Mouse (Mus musculus) limb, embryonic 10.5 days (tissue): ENCODE data around the gene Tmem212. TPM values are rescaled to one million over a fixed set of nuclear protein-coding genes. Genes with fewer than 3 reads are reported as not detected.

Experiments
- DNase-seq: peaks from one replicate; pipeline ENCODE4 v3.0.0-alpha.2; 2017; ENCODE audit warnings: low spot score
- H3K27ac ChIP-seq: fragments of 300-500 bp; sonication (generic); 2 replicates; pipeline ENCODE4 v1.5.1; 2016; ENCODE audit warnings: mild to moderate bottlenecking
- H3K27me3 ChIP-seq: fragments of 300-500 bp; sonication (generic); 2 replicates; pipeline ENCODE4 v1.6.1; 2016; ENCODE audit warnings: low read depth, mild to moderate bottlenecking; ENCODE audit not compliant: poor library complexity, severe bottlenecking
- H3K36me3 ChIP-seq: fragments of 300-500 bp; sonication (generic); 2 replicates; pipeline ENCODE4 v1.6.1; 2016; ENCODE audit warnings: mild to moderate bottlenecking, moderate library complexity
- H3K4me1 ChIP-seq: fragments of 300-500 bp; sonication (generic); 2 replicates; pipeline ENCODE4 v1.6.1; 2016
- H3K4me3 ChIP-seq: fragments of 300-500 bp; sonication (generic); 2 replicates; pipeline ENCODE4 v1.5.1; 2016; ENCODE audit warnings: mild to moderate bottlenecking, moderate library complexity
- H3K9me3 ChIP-seq: fragments of 300-500 bp; sonication (generic); replicated peaks from 2 replicates; pipeline ENCODE4 v1.6.1; 2016; ENCODE audit warnings: mild to moderate bottlenecking
- WGBS: fragments of 180-500 bp; shearing (Covaris S2); methylation state at CpG from one replicate; pipeline ENCODE4 v1.1.7; 2016; 5-methylcytosine and 5-hydroxymethylcytosine counted together
- polyA plus RNA-seq: library from polyadenylated mRNA; unstranded; fragments of >200 nt; fragmentation: Nextera tagmentation; extraction: Ambion mirVana; gene quantifications from 2 replicates; pipeline ENCODE4 v1.2.1, GENCODE M21; 2016

Tmem212 gene
- polyA plus RNA-seq, 1 experiment from 2014 or later: not detected

DNA sequence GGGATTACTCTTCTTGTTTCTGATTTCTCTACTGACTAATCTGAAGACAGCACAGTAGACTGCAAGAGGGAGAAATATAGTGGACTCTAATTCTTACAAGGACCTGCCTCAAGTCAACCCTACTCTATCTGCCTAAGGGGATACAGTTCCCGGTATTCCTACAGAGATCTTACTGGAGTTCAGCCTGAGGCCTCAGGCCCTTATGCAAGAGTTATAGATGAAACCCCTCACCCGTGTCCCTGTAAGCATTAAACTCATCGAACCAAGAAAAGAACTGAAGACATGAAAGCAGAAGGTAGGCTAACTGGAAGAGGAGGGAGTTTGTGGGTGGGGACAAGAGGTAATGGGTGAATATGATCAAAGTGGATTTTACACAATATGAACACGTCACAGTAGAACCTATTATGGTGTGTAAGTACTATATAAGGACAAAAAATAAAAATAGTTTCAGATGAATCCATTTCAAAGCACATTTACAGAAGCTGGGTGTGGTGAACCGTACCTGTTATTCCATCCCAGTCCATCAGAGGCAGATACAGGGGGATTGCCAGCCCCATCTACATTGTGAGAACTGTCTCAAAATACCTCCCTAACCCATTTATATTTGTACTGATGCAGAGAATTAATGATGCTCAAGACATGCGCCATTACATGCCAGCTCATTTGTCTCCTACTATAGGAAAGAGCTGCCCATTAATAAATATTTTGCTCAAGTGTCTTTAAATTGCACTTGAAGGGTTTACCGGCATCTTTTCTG, 17.1 kb downstream of the Tmem212 start:
- Histone ChIP-seq H3K4me1 (no peaks in the 10 kb centered on the region), H3K4me3 (no peak overlapping the region), H3K36me3 (no peaks in the 10 kb centered on the region), H3K27ac (no peak overlapping the region), H3K9me3 (no peaks in the 10 kb centered on the region), H3K27me3 (no peaks in the 10 kb centered on the region)
- DNase-seq: no peak
- WGBS: 92% methylated on average over 7 of the region's 7 CpGs

DNA sequence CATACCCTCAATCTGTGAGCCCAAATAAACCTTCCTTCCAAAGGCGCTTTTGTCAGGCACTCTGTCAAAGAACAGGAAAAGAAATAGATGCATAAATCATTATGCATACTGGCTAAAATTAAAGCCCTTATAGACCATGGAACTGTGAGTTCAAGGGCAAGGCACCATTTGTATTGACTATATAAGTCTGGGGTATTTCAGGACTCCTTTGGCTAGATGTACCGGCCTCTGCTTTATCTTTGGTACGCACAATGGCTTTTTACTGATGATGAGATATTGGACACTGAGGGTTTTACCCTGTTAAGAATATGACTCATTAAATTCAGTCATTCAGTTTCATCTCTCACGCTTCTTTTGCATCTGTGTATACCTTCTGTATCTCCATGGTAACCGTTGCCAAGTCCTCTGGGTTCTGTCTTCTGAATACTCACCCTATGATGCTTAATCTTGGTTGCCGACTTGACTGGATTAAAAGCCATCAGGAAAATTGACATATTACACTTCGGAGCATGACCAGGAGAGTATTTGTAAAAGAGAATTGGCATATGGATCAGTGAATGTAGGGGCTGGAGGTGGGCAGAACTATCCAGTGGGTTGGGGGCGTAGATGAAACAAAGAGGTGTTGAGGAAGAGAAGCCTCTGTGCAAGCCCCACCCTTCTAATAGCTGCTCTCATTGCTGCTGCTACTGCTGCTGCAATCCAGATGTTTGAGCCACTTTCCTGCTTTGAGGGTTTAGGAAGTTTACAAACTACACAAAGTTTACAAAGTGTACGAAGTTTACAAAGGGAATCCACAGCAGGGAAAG, 22.7 kb downstream of the Tmem212 start:
- Histone ChIP-seq H3K36me3 (no peaks in the 10 kb centered on the region), H3K4me1 (no peaks in the 10 kb centered on the region), H3K27ac (no peak overlapping the region), H3K9me3 (no peaks in the 10 kb centered on the region), H3K27me3 (no peaks in the 10 kb centered on the region), H3K4me3 (no peak overlapping the region)
- WGBS: 82% methylated on average over 9 of the region's 9 CpGs
- peak; percentile 10 for DNase-seq

DNA sequence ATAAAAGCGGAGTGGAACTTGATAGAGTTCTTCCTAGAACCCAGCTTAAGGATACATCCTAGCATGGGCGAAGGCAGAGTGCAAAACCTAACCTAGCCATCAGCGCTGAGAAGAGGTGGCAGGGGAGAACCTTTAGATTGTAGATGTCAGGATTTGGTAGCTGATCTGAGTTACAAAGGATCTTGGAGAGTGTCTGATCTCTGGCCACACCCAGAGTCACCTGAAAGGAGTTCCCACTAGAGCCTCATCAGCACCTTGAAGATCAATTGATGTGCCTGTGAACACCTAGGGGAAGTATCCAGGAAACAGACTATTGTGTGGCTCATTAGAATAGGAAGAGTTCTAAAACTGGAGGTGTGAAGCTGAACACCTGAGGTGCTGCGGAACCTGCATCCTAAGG, 23.7 kb downstream of the Tmem212 start:
- WGBS: 85% methylated on average over 4 of the region's 4 CpGs
- DNase-seq: peak; percentile 7
- Histone ChIP-seq H3K9me3 (no peaks in the 10 kb centered on the region), H3K4me3 (no peak overlapping the region), H3K4me1 (no peaks in the 10 kb centered on the region), H3K27me3 (no peaks in the 10 kb centered on the region), H3K36me3 (no peaks in the 10 kb centered on the region), H3K27ac (no peak overlapping the region)

- H3K9me3 ChIP-seq: no peaks in the 10 kb centered on the region
- H3K27ac ChIP-seq: no peak overlapping the region
- WGBS: 92% methylated on average over 3 of the region's 3 CpGs
- no peaks in the 10 kb centered on the region for H3K27me3 ChIP-seq
- peak; percentile 19 for DNase-seq
- H3K36me3 ChIP-seq: no peaks in the 10 kb centered on the region
- no peak overlapping the region for H3K4me3 ChIP-seq
- H3K4me1 ChIP-seq: no peaks in the 10 kb centered on the region
Observed at GRCm38 (mm10) chr3:27871891-27872290, 24.3 kb downstream of the Tmem212 start.

- Histone ChIP-seq H3K27me3 (no peaks in the 10 kb centered on the region), H3K4me1 (peaks cover 5% of the 10 kb centered on the region), H3K36me3 (no peaks in the 10 kb centered on the region), H3K27ac (no peak overlapping the region), H3K4me3 (no peak overlapping the region), H3K9me3 (no peaks in the 10 kb centered on the region)
- WGBS: 80% methylated on average over 4 of the region's 4 CpGs
- peak; percentile 14 for DNase-seq
Observed at GRCm38 (mm10) chr3:27871371-27871770, 24.8 kb downstream of the Tmem212 start.

DNA sequence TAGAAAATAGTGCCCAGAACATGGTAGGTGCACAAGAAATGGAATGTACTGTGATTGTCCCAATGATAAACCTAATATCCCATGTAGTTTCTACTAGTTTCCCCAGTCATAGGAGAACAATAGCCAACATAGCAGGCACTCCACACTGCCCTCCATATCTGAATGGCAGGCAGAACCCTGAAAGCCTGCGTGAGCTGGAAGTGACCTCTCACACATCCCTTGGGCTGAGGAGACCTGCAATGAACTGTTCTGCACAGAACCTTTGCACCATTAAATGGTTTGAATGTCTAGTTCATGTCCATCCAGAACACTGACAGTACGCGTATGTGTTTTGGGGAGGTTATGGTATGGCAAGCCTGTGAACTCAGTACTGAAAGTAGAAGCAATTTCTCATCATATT, 27.5 kb downstream of the Tmem212 start:
- H3K9me3 ChIP-seq: no peaks in the 10 kb centered on the region
- no peak for DNase-seq
- H3K27ac ChIP-seq: no peak overlapping the region
- WGBS: 97% methylated on average over 3 of the region's 3 CpGs
- no peaks in the 10 kb centered on the region for H3K36me3 ChIP-seq
- peaks cover 14% of the 10 kb centered on the region for H3K4me1 ChIP-seq
- no peaks in the 10 kb centered on the region for H3K27me3 ChIP-seq
- H3K4me3 ChIP-seq: no peak overlapping the region

GRCm38 (mm10) chr3:27867731-27868130, 28.4 kb downstream of the Tmem212 start:
- Histone ChIP-seq H3K9me3 (no peaks in the 10 kb centered on the region), H3K27ac (no peak overlapping the region), H3K27me3 (no peaks in the 10 kb centered on the region), H3K4me1 (peaks cover 21% of the 10 kb centered on the region), H3K4me3 (no peak overlapping the region), H3K36me3 (no peaks in the 10 kb centered on the region)
- WGBS: 81% methylated on average over 3 of the region's 3 CpGs
- DNase-seq: no peak

DNA sequence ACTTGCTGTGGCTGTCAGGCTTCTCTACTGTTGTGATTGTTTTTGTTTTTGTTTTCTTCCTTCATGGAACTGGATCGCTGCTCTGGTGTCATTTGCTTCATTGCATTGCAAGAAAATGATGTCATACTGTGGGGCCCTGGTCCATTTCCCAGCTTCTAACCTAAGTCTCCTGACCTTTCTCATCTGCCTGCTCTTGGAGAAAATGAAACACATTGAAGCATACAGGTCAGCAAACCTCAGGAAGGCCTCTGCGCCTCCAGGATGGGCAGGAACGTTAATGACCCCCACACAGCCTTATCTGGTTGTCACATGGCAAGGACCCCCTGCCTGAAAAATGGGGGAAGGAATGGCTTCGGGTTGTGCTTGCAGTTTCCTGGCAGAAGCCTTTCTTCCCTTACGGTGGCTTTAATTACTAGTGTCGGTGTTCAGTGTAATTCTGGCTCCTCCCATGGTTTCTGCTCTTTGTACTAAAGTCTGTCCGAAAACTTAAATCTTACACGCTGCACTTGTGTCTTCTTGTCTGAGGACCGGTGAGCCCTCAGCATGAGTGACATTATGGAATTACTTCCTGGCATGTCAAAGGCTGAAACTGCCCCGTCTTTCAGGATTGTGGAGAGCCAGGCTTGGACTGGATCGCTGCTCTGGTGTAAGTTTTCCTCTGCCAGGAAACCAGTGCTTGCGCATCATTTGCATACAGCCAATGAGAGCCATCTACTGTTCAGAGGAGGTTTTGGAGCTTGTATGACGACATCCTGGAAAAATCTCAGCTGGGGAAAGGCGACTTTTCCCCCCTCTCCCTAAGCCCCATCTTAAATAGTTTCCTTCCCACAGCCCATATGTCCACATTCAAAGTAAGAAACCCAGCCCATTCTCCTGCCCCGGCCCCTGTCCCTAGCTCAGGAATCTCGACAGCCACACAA, 33.1 kb downstream of the Tmem212 start:
- Histone ChIP-seq H3K9me3 (no peaks in the 10 kb centered on the region), H3K4me1 (peaks cover 51% of the 10 kb centered on the region), H3K4me3 (peak overlapping the region; percentile 45), H3K36me3 (no peaks in the 10 kb centered on the region), H3K27ac (peak overlapping the region; percentile 87), H3K27me3 (no peaks in the 10 kb centered on the region)
- DNase-seq: peak; percentile 70
- WGBS: 6% methylated on average over 16 of the region's 16 CpGs

GRCm38 (mm10) chr3:27861601-27862000, 34.6 kb downstream of the Tmem212 start:
- peak overlapping the region; percentile 87; the same call in 1 of the 2 replicates for H3K27ac ChIP-seq
- no peak for DNase-seq

DNA sequence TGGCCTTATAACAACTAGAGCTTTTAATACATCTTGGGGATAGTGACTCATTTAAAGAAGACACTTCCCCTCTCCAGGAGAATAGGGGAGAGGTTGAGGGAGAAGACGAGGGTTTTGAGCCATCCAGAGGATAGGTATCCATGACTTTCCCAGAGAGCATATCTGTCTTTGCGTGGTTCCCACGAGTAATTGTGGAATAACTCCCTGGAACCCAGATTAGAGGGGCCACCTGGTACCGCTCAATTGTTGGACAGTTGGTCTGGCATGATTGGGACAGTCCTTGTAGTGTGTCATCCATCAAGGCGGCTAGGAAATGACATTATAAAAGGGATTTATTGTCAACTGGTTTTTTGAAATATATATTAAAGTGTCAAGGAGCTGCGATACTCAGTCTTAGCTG, 35.1 kb downstream of the Tmem212 start:
- Histone ChIP-seq H3K4me3 (no peak overlapping the region), H3K27me3 (no peaks in the 10 kb centered on the region), H3K36me3 (no peaks in the 10 kb centered on the region), H3K4me1 (peaks cover 45% of the 10 kb centered on the region), H3K9me3 (no peaks in the 10 kb centered on the region), H3K27ac (peak overlapping the region; percentile 87; the same call in 1 of the 2 replicates)
- no peak for DNase-seq
- 91% methylated on average over 6 of the region's 6 CpGs for whole genome bisulfite sequencing

More at GRCm38 (mm10) chr3:27861601-27862000, 34.6 kb downstream of the Tmem212 start:
- H3K9me3 ChIP-seq: no peaks in the 10 kb centered on the region
- H3K4me1 ChIP-seq: peaks cover 49% of the 10 kb centered on the region
- no peaks in the 10 kb centered on the region for H3K36me3 ChIP-seq
- WGBS: 83% methylated on average over 6 of the region's 6 CpGs
- no peak overlapping the region for H3K4me3 ChIP-seq
- no peaks in the 10 kb centered on the region for H3K27me3 ChIP-seq

DNA sequence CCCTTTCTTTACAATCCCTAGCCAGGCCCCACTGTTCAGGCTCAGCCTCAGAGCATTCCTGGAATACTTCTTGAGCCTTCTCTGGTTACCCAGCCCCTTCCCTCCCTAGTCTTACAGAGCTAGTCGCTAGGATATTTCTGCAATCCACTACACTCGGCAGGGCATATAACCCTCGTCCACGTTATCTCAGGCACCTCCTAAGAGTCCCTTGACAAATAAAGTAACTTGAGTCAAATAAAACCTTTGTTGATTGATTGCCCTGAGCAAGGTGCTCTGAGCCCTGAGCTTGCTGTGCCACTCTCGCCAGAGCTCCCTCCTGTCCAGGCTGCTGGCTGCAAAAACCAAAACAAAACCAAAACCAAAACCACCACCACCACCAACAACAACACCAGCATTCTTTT, 37.0 kb downstream of the Tmem212 start:
- peak overlapping the region; percentile 66 for H3K27ac ChIP-seq
- no peak overlapping the region for H3K4me3 ChIP-seq
- peak; percentile 32 for DNase-seq
- H3K4me1 ChIP-seq: peaks cover 50% of the 10 kb centered on the region
- no peaks in the 10 kb centered on the region for H3K36me3 ChIP-seq
- H3K27me3 ChIP-seq: no peaks in the 10 kb centered on the region
- H3K9me3 ChIP-seq: no peaks in the 10 kb centered on the region
- WGBS: 6% methylated on average over 5 of the region's 5 CpGs

- H3K4me1 ChIP-seq: peaks cover 44% of the 10 kb centered on the region
- 40% methylated on average over 5 of the region's 5 CpGs for WGBS
- H3K27ac ChIP-seq: peak overlapping the region; percentile 66; the same call in 1 of the 2 replicates
- no peak for DNase-seq
- no peaks in the 10 kb centered on the region for H3K9me3 ChIP-seq
- H3K36me3 ChIP-seq: no peaks in the 10 kb centered on the region
- H3K4me3 ChIP-seq: no peak overlapping the region
- no peaks in the 10 kb centered on the region for H3K27me3 ChIP-seq
Observed at GRCm38 (mm10) chr3:27858441-27859115, 37.6 kb downstream of the Tmem212 start.
